Mouse (Mus musculus) MEL (cell line): ENCODE data around the gene Fam222a. TPM values are rescaled to one million over a fixed set of nuclear protein-coding genes. Genes with fewer than 3 reads are reported as not detected.
A peak's percentile ranks its signal among the peaks of the same experiment; 100 is the strongest.

ENCODE experiments used
- DNase-seq: peaks from one replicate; pipeline ENCODE4 v3.0.0; 2011; ENCODE audit warnings: low read depth, low spot score
- H3K27ac ChIP-seq: 2 replicates; pipeline ENCODE4 v1.5.1; 2012; ENCODE audit warnings: low read depth, mild to moderate bottlenecking, control low read depth, low read length, moderate library complexity; ENCODE audit not compliant: control insufficient read depth
- H3K27me3 ChIP-seq, 2 experiments: fragments of 150-350 bp in 1 of 2; sonication (generic) in 1 of 2; 2 replicates each; pipeline ENCODE4 v1.6.1; 2012; ENCODE audit warnings: low read length in 2 of 2, mild to moderate bottlenecking in 2 of 2, improper control_type of control experiment in 1 of 2, moderate library complexity in 1 of 2; ENCODE audit not compliant: insufficient read depth in 2 of 2, control insufficient read depth in 1 of 2
- H3K36me3 ChIP-seq, 2 experiments: 2 replicates each; pipeline ENCODE4 v1.6.1; 2012 to 2014; ENCODE audit warnings: low read length in 2 of 2, improper control_type of control experiment in 1 of 2, inconsistent platforms in 1 of 2, mild to moderate bottlenecking in 1 of 2; ENCODE audit not compliant: insufficient read depth in 2 of 2, control insufficient read depth in 1 of 2
- H3K4me1 ChIP-seq, 2 experiments: fragments of 150-350 bp in 1 of 2; sonication (generic) in 1 of 2; 2 replicates each; pipeline ENCODE4 v1.6.1; 2012; ENCODE audit warnings: low read length in 2 of 2, improper control_type of control experiment in 1 of 2, mild to moderate bottlenecking in 1 of 2; ENCODE audit not compliant: insufficient read depth in 2 of 2, control insufficient read depth in 1 of 2
- H3K4me3 ChIP-seq, 2 experiments: fragments of 150-350 bp in 1 of 2; sonication (generic) in 1 of 2; 2 replicates each; pipeline ENCODE4 v1.5.1; 2012; ENCODE audit warnings: low read depth in 2 of 2, low read length in 2 of 2, mild to moderate bottlenecking in 2 of 2, moderate library complexity in 2 of 2, control low read depth in 1 of 2, improper control_type of control experiment in 1 of 2; ENCODE audit not compliant: control insufficient read depth in 1 of 2, insufficient read depth in 1 of 2
- H3K79me2 ChIP-seq: 2 replicates; pipeline ENCODE4 v1.6.1; 2012; ENCODE audit warnings: mild to moderate bottlenecking, low read length, moderate library complexity; ENCODE audit not compliant: control insufficient read depth, poor library complexity, insufficient read depth
- H3K9ac ChIP-seq: 2 replicates; pipeline ENCODE4 v1.6.1; 2012; ENCODE audit warnings: low read depth, mild to moderate bottlenecking, control low read depth, low read length, moderate library complexity; ENCODE audit not compliant: control insufficient read depth, poor library complexity, severe bottlenecking
- H3K9me3 ChIP-seq: fragments of 150-350 bp; sonication (generic); replicated peaks from 2 replicates; pipeline ENCODE4 v1.6.1; 2012; ENCODE audit warnings: mild to moderate bottlenecking, low read length, improper control_type of control experiment, moderate library complexity; ENCODE audit not compliant: insufficient read depth
- CHD1 ChIP-seq: IDR thresholded peaks from 2 replicates; pipeline ENCODE4 v1.6.1; 2012; ENCODE audit warnings: low read depth, mild to moderate bottlenecking, inconsistent platforms, low read length, improper control_type of control experiment
- CTCF ChIP-seq, 3 experiments: IDR thresholded peaks in 2 of 3; conservative IDR thresholded peaks in 1 of 3; 2 replicates each; pipeline ENCODE4 v1.5.1; 2011 to 2012; ENCODE audit warnings: low read length in 3 of 3, low read depth in 2 of 3, mild to moderate bottlenecking in 2 of 3, improper control_type of control experiment in 1 of 3, inconsistent platforms in 1 of 3, mixed read lengths in 1 of 3, moderate library complexity in 1 of 3; ENCODE audit not compliant: control insufficient read depth in 1 of 3, insufficient read depth in 1 of 3, poor library complexity in 1 of 3, severe bottlenecking in 1 of 3
- E2F4 ChIP-seq: IDR thresholded peaks from 2 replicates; pipeline ENCODE4 v1.6.1; 2011; ENCODE audit warnings: low read depth, low read length, improper control_type of control experiment, borderline replicate concordance
- ETS1 ChIP-seq: IDR thresholded peaks from 2 replicates; pipeline ENCODE4 v1.6.1; 2012; ENCODE audit warnings: low read depth, mild to moderate bottlenecking, inconsistent platforms, low read length, improper control_type of control experiment, moderate library complexity
- GATA1 ChIP-seq: IDR thresholded peaks from 2 replicates; pipeline ENCODE4 v1.6.1; 2011; ENCODE audit warnings: low read depth, low read length, improper control_type of control experiment
- JUND ChIP-seq: IDR thresholded peaks from 2 replicates; pipeline ENCODE4 v1.6.1; 2011; ENCODE audit warnings: low read depth, mild to moderate bottlenecking, improper control_type of control experiment, low read length
- MAFK ChIP-seq: IDR thresholded peaks from 2 replicates; pipeline ENCODE4 v1.6.1; 2011; ENCODE audit warnings: low read depth, mild to moderate bottlenecking, low read length, improper control_type of control experiment, borderline replicate concordance
- MYB ChIP-seq: IDR thresholded peaks from 2 replicates; pipeline ENCODE4 v1.6.1; 2011; ENCODE audit warnings: mild to moderate bottlenecking, low read depth, low read length, improper control_type of control experiment
- MYC ChIP-seq: IDR thresholded peaks from 2 replicates; pipeline ENCODE4 v1.6.1; 2011; ENCODE audit warnings: low read depth, mild to moderate bottlenecking, low read length, improper control_type of control experiment, moderate library complexity
- NELFE ChIP-seq: IDR thresholded peaks from 2 replicates; pipeline ENCODE4 v1.6.1; 2011; ENCODE audit warnings: low read depth, low read length, improper control_type of control experiment
- POLR2A ChIP-seq, 2 experiments: IDR thresholded peaks; 2 replicates each; pipeline ENCODE4 v1.6.1; 2011 to 2012; ENCODE audit warnings: low read length in 2 of 2, mild to moderate bottlenecking in 2 of 2, control low read depth in 1 of 2, improper control_type of control experiment in 1 of 2, low read depth in 1 of 2, moderate library complexity in 1 of 2; ENCODE audit not compliant: control insufficient read depth in 1 of 2, insufficient read depth in 1 of 2, poor library complexity in 1 of 2
- POLR2AphosphoS2 ChIP-seq: IDR thresholded peaks from 2 replicates; pipeline ENCODE4 v1.6.1; 2011; ENCODE audit warnings: low read length, improper control_type of control experiment
- POLR2AphosphoS5 ChIP-seq: IDR thresholded peaks from 2 replicates; pipeline ENCODE4 v1.6.1; 2012; ENCODE audit warnings: low read depth, borderline replicate concordance, mild to moderate bottlenecking, inconsistent platforms, low read length, moderate library complexity, mixed read lengths
- RCOR1 ChIP-seq: IDR thresholded peaks from 2 replicates; pipeline ENCODE4 v1.6.1; 2012; ENCODE audit warnings: low read depth, mild to moderate bottlenecking, inconsistent platforms, low read length, improper control_type of control experiment
- SMC3 ChIP-seq: IDR thresholded peaks from 2 replicates; pipeline ENCODE4 v1.6.1; 2011; ENCODE audit warnings: low read depth, low read length, improper control_type of control experiment
- TAL1 ChIP-seq: IDR thresholded peaks from 2 replicates; pipeline ENCODE4 v1.6.1; 2012; ENCODE audit warnings: mild to moderate bottlenecking, inconsistent platforms, low read length, moderate library complexity, mixed read lengths
- TCF12 ChIP-seq: IDR thresholded peaks from 2 replicates; pipeline ENCODE4 v1.6.1; 2014; ENCODE audit warnings: low read depth, mild to moderate bottlenecking, inconsistent platforms, low read length, improper control_type of control experiment, moderate library complexity
- USF1 ChIP-seq: IDR thresholded peaks from 2 replicates; pipeline ENCODE4 v1.6.1; 2014; ENCODE audit warnings: low read depth, mild to moderate bottlenecking, inconsistent platforms, low read length, improper control_type of control experiment, moderate library complexity
- ZKSCAN1 ChIP-seq: IDR thresholded peaks from 2 replicates; pipeline ENCODE4 v1.6.1; 2012; ENCODE audit warnings: low read depth, mild to moderate bottlenecking, inconsistent platforms, low read length, improper control_type of control experiment, moderate library complexity
- ZNF384 ChIP-seq: IDR thresholded peaks from 2 replicates; pipeline ENCODE4 v1.6.1; 2012; ENCODE audit warnings: low read depth, mild to moderate bottlenecking, inconsistent platforms, low read length, improper control_type of control experiment
- polyA plus RNA-seq, 2 experiments: library from polyadenylated mRNA; stranded (reverse) in 1 of 2; unstranded in 1 of 2; fragments of >175 nt in 1 of 2; fragments of >200 nt in 1 of 2; gene quantifications; 2 replicates each; pipeline versions ENCODE4 v1.2.1 to v1.2.4; 2012; ENCODE audit warnings: low replicate concordance in 2 of 2, low read depth in 1 of 2; ENCODE audit not compliant: insufficient read length in 2 of 2, insufficient read depth in 1 of 2, missing spikeins in 1 of 2
- total RNA-seq: library from RNA; depleted of rRNA; stranded (reverse); fragments of 300-350 nt; gene quantifications from 2 replicates; pipeline ENCODE4 v1.2.3, GENCODE M21; 2012

Gene Fam222a
- total and polyA plus RNA-seq, 3 experiments: 0.27 to 0.70 TPM; not detected in 1

- no peaks in the 10 kb centered on the region for H3K79me2 ChIP-seq
- no peak overlapping the region for H3K4me3 ChIP-seq
- no peak for DNase-seq
- no peak overlapping the region for H3K27ac ChIP-seq
- no peaks in the 10 kb centered on the region for H3K4me1 ChIP-seq
- no peak overlapping the region for H3K9ac ChIP-seq
- no peaks in the 10 kb centered on the region for H3K36me3 ChIP-seq
- TF ChIP-seq MYB (no peak), NELFE (no peak), TCF12 (no peak), E2F4 (no peak), MAFK (peak; percentile 65; the same call in 1 of the 2 replicates), CHD1 (no peak), POLR2AphosphoS2 (no peak)
- no peaks in the 10 kb centered on the region for H3K9me3 ChIP-seq
- H3K27me3 ChIP-seq: peaks cover 0 to 2% of the 10 kb centered on the region in 2 experiments; a peak in 1 of 4 replicates
These were observed 35.8 kb upstream of the Fam222a start for GRCm38 (mm10) chr5:114532055-114532454.

GRCm38 (mm10) chr5:114537308-114538020, 30.4 kb upstream of the Fam222a start:
- DNase-seq: no peak
- Histone ChIP-seq H3K27ac (no peak overlapping the region), H3K9me3 (no peaks in the 10 kb centered on the region), H3K4me3 (no peak overlapping the region), H3K4me1 (no peaks in the 10 kb centered on the region), H3K79me2 (no peaks in the 10 kb centered on the region), H3K27me3 (peaks cover 0 to 5% of the 10 kb centered on the region in 2 experiments; a peak in 2 of 4 replicates), H3K9ac (no peak overlapping the region), H3K36me3 (no peaks in the 10 kb centered on the region)
- TF ChIP-seq USF1: no peak
- TF ChIP-seq NELFE: no peak
- no peak for TF ChIP-seq POLR2AphosphoS2
- TF ChIP-seq GATA1: no peak
- no peak for TF ChIP-seq RCOR1
- no peak for TF ChIP-seq MYC
- no peak for TF ChIP-seq TAL1
- no peak for TF ChIP-seq CTCF (IDR thresholded peaks at IDR 0.05 in 2 of 3, conservative IDR thresholded peaks at IDR 0.05 in 1 of 3; ENCODE audit: control insufficient read depth in 1 of 3, insufficient read depth in 1 of 3, low read depth in 2 of 3, low read length in 3 of 3, poor library complexity in 1 of 3, severe bottlenecking in 1 of 3)
- TF ChIP-seq, all 39 proteins: peak for 0

- H3K27me3 ChIP-seq: peaks cover 0 to 5% of the 10 kb centered on the region in 2 experiments; a peak in 2 of 4 replicates
- no peak overlapping the region for H3K4me3 ChIP-seq
- TF ChIP-seq E2F4 (no peak), ZKSCAN1 (no peak), TAL1 (no peak), SMC3 (no peak), ZNF384 (no peak), JUND (no peak), POLR2AphosphoS5 (no peak), ETS1 (no peak), USF1 (no peak), GATA1 (no peak), POLR2A (IDR thresholded peaks at IDR 0.05; ENCODE audit: control insufficient read depth in 1 of 2, insufficient read depth in 1 of 2, low read depth in 1 of 2, low read length in 2 of 2, poor library complexity in 1 of 2) (no peak), NELFE (no peak)
- TF ChIP-seq, all 39 proteins: peak for 0
These were observed 29.8 kb upstream of the Fam222a start for GRCm38 (mm10) chr5:114538021-114538405.

More at GRCm38 (mm10) chr5:114538021-114538405, 29.8 kb upstream of the Fam222a start:
- Histone ChIP-seq H3K79me2 (no peaks in the 10 kb centered on the region), H3K4me1 (no peaks in the 10 kb centered on the region), H3K36me3 (no peaks in the 10 kb centered on the region), H3K9me3 (no peaks in the 10 kb centered on the region), H3K27ac (no peak overlapping the region), H3K9ac (no peak overlapping the region)
- DNase-seq: no peak
